Mouse (Mus musculus) testis, postnatal 10 days (tissue): ENCODE data around the gene Ltbr.

Source experiments
- DNase-seq: peaks from one replicate; pipeline ENCODE4 v3.0.0; 2021; ENCODE audit warnings: low spot score

The Ltbr gene

DNA sequence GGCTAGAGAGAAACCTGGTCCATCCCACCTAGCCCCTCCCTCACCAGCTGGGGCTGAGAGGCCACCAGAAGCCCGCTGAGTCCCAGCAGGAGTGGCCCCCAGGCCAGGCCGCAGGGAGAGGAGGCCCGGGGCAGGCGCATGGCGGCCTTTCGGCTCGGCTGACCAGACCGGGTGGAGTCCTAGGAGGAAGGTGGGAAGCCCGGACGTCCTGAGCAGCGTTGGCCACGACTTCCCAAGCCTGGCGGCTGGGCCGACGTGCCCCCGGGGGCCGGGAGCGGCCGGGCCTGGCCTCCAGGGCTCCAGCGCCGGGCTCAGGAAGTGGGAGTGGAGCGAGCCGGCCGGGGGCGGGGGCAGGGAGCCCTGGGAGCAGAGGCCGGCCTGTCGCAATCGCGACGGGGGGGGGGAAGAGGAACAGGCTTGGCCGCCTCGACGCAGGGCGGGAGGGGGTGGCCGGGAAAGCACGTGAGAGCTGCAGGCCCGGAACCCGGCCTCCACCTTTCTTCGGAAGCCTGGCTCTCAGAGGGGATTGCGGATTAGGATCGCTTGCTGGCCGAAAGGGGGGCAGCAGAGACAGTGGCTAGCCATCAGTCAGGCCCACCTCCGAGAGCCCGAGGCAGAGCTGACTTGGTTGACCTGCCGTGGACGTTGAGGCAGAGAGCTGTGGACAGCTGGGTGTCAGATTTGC, at the start of gene Ltbr:
Gene Ltbr (minus strand): TSS at position 340 of the 685 bp plus-strand sequence.
- peak; percentile 89 for DNase-seq

DNA sequence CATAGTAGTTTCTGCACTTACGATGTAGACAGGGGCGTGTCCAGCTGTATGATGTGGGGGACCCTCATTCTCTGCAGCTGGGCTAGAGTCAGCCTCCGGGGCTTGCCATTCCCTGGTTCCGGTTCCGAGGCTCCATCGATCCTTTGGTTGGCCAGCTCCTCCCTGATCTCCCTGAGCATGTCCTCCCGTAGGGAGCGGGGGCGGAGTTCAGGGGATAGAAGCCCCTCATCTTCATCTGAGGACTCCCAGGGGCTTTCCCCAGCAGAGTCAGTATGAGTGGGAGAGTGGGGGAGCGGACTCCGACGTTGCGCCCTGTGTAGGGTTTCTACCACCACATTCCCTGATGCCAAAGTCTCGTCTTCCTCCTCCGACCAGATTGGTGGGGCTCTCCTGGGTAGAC, 49.3 kb upstream of the Ltbr start:
- no peak for DNase-seq

GRCm38 (mm10) chr6:125361467-125362291, 48.0 kb upstream of the Ltbr start:
- DNase-seq, result peak; percentile 77

- DNase-seq, result no peak
These were observed 47.2 kb upstream of the Ltbr start for GRCm38 (mm10) chr6:125360846-125361245.

DNA sequence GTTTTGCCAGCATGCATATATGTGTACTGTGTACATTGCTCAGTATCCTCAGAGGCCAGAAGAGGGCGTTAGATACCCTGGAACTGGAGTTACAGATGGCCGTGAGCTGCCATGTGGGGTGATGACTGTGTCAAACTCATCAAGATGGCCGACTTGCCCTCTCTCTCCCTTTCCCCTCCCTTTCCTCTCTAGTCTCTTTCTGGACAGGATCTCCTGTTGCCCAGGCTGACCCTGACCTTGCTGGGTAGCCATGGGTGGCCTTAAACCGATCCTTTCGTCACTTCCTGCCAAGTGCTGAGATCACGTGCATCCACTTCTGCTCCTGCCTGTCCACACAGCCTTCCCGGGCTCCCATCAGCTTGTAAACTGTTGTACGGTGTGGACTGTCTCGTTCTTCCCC, 46.3 kb upstream of the Ltbr start:
- DNase-seq, result no peak

GRCm38 (mm10) chr6:125357334-125357733, 43.6 kb upstream of the Ltbr start:
- DNase-seq, result no peak

DNA sequence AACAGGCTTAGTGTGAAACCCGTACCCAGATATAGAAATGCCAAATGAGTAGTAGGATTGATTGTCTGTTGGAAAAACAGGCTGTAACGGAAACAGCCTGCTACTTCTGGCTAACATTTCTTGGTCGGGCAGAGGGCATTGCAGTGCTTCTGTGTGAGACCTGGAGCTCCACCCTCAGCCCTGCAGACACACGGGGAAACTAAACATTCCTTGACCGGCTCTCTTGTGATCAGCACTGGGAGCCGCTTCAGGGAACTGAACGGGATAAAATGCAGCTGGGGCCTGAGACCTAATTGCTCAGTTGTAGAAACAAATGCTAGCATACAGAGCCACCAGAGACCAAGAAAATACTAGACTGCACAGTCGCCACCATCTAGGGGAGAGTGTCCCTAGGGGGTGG, 42.6 kb upstream of the Ltbr start:
- no peak for DNase-seq

GRCm38 (mm10) chr6:125355197-125355741, 41.6 kb upstream of the Ltbr start:
- DNase-seq, result no peak

DNA sequence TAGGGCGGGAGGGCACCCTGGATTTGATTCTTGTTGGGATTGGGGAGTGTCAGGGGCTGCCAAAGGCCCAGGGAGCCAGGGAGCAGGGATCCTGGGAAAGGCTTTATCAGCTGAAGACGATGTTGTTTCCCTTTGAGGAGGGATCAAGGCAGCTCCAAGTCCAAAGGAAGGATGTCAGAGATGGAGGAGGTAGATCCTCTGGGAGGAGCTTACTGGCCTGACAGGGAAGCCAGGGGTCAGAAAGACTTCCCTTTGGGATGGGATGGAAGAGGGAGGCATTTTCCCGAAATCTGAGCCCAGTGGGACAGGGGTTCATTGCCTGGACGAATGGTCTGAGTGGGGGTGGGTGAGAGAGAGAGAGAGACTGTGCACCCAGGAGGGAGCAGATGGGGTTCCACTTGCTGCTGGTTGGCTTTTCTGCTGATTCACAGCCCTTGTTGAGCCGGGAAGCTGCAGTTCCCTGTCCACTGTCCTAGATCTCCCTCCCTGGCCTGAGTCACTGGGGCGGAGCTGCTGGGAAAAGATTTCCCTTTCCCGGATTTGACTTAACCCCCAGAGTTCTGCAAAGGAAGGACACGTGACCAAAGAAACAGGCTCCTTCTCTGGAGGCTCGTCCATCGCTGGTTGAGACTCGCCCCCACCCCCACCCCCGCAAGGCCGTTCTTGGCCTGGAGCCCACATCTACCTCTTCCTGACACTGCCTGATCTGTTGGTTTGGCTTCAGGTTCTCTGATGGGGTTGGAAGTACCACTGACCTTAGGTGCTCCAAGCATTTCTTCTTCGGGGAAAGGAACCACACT, 40.9 kb upstream of the Ltbr start:
- no peak for DNase-seq

DNA sequence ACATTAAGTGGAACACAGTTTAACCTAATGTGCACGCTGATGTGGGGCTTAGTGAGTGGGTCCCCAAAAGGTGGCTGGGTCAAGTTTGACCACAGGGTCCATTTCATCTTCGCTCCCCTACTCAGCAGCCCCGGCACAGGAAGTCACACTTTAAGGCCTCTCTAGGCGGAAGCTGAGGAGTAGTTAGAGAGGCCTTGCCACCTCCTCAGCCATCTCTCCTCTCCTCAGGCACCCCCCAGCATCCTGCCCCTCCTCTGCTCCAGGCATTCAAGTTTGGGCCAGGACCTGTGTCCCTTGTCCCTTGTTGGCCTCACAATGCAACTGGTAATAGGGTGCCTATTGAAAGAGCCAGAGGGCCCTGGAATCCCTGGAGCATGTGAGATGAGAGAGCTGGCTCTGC, 40.0 kb upstream of the Ltbr start:
- no peak for DNase-seq

- DNase-seq, result no peak
These were observed 39.5 kb upstream of the Ltbr start for GRCm38 (mm10) chr6:125353221-125353620.

- no peak for DNase-seq
These were observed 39.1 kb upstream of the Ltbr start for GRCm38 (mm10) chr6:125352811-125353210.

- no peak for DNase-seq
These were observed 38.3 kb upstream of the Ltbr start for GRCm38 (mm10) chr6:125352046-125352384.

DNA sequence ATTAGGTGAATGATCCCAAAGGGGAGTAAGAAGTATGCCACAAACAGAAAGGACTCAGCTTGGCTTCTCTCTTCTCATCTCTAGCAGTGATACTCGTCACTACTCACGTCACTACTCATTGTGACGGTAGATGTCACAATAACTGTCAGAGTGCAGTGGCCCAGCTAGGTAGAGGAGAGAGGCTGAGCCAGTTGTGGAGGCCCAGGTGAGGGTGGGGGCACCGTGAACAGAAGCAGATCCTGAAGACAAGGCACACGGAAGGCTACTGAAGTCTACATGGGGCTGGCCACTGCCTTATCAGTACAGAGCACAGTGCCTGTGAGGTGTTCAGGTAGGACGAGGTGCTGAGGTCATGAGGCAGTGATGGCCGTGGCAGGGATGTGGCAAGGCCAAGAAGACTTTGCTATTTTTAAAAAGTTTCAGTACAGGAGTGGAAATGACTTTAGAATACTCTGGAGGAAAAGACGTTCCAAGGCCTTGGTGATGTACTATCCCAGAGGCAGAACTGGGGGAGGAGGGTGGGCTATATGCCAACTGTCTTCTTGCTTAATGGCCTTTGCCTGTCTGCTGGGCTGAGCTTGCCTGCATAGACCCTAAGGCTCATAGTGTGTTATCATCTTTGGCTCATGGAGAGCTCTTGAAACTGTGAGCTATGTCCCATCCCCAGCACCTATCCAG, 37.8 kb upstream of the Ltbr start:
- peak; percentile 75 for DNase-seq

DNA sequence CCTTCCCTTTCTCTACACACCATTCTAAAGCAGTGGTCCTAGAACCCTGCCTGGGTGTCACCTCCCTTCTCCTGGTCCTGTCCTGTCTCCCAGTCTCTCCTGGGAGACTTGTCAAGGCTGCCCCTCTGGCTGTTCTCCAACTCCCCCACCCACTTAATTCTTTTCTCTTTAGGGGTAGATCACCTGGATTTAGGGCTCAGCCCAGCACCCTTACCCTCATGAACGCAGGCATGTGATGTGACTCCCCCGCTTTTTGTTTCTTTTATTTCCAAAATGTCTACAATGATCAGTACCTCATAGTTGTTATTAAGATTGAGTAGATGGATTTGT, 37.3 kb upstream of the Ltbr start:
- no peak for DNase-seq

DNA sequence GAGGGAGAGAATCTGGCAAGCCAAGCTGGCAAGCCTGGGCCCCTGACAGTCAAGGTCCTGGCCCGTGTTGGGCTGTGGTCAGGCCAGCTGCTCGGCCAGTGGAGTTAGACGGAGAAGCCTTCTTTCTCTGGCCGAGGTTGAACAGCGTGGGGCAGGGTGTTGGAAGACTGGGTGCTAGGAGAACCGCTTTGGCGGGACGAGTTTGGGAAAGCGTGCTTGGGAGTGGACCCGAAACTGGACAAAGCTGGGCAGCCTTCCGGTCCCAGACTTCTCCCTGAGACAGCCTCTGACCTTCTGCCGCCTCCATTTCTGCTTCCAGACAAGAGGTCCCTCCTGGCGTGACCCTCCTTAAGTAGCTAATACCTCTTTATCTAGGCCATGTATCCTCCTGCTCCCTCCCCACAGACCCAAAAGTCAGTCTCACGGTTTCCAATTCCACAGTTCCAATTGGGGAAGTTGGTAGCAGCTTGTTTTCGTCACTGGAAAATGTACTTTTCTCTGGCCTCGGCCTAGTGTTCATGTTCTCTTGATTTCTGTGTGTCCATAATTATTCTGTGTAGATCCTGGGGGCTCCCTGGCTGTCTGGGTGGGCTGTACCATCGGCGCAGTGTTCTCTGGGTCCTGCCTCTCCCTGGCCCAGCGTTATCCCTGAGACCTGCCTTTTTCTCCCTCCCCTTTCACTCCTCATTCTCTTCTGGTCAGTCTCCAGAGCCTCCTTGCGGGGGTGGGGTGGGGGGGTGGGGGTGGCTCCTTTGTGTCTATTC, 36.7 kb upstream of the Ltbr start:
- DNase-seq, result peak; percentile 68

DNA sequence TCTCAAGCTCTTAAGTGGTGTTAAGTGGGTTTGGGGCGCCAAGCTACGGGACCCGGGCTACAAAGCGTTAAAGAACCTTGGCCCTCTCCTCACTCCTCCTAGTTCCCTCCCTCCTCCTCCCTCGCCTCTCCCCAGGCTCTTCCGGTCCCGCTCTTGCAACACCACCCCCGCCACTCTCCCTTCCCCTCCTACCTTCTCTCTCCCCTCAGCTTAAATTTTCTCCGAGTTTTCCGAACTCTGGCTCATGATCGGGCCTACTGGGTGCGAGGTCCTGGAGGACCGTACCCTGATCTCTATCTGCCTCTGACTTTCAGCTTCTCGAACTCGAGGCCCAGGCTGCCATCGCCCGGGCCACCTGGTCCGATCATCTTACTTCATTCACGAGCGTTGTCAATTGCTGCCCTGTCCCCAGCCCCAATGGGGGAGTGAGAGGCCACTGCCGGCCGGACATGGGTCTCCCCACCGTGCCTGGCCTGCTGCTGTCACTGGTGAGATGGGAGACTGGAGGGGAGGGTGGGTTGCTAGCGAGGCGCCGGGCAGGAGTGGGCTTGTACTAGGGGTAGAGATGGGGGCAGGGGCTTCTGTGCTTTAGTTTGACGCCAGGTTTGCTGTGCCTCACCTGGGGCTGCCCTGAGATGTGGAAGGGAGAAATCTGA, 36.0 kb upstream of the Ltbr start:
- peak; percentile 76 for DNase-seq

GRCm38 (mm10) chr6:125348721-125349574, 35.3 kb upstream of the Ltbr start, which contains the start of gene Tnfrsf1a:
Tnfrsf1a (plus strand) TSS chr6:125349362.
- peak; percentile 67 for DNase-seq

DNA sequence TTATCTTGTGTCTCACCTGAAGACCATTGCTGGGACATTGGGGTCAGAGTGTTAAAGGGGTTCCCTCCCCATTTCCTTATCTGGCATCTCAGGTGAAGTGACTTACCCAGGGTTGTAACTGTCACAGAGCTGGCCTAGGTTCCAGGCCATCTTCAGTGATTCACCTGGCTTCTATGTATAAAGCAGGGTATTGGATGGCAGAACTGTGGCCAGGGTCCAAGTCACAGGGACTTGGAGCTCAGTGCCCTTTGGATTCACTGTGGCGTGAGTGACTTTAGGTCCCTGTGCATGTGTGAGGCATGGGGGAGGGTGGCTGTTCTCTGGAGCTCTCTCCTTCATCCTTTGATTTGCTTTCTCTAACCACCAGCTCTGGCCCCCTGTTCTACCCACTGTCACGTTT, 32.3 kb upstream of the Ltbr start:
- no peak for DNase-seq

DNA sequence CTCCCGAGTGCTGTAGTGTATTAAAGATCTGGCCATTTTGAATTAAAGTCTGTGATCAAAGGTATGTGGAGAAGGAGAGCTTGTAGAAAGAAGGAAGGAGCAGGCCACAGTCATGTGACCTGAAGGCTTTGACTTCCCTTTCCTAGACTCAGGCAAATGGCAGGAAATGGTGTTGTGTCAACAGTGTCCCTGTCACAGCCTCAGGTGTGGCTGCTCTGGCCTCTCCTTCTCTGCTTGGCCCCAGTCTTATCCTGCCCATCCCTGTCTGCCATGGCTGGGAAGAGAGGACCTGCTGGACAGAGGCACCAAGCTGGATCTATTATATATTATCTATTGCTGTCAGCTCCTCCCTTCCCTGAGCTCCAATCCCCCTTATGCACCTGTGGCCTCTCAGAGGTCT, 31.9 kb upstream of the Ltbr start:
- DNase-seq, result no peak
